Mouse (Mus musculus) midbrain, postnatal 0 days (tissue): Measurements from ENCODE around the gene Pdgfd. TPM values are rescaled to one million over a fixed set of nuclear protein-coding genes. Genes with fewer than 3 reads are reported as not detected.
A peak's percentile ranks its signal among the peaks of the same experiment; 100 is the strongest.
"Not testable (repeated sequence)": the region's sequence is repeated elsewhere in the genome, so short reads cannot be mapped to it uniquely, and the experiment has no call there.

ENCODE experiments used
- ATAC-seq: fragments of 200-750 bp; cut with Nextera tagmentation; 2 replicates; pipeline ENCODE4 v1.8.0; 2017; ENCODE audit warnings: moderate number of reproducible peaks, mild to moderate bottlenecking, moderate TSS enrichment, moderate library complexity; ENCODE audit not compliant: low FRiP score
- DNase-seq: peaks from one replicate; pipeline ENCODE4 v3.0.0-alpha.2; 2015; ENCODE audit warnings: low spot score
- H3K27ac ChIP-seq: fragments of 300-500 bp; sonication (generic); 2 replicates; pipeline ENCODE4 v1.5.1; 2014; ENCODE audit warnings: low read depth, mild to moderate bottlenecking, low read length, mixed read lengths
- H3K27me3 ChIP-seq: fragments of 300-500 bp; sonication (generic); 2 replicates; pipeline ENCODE4 v1.6.1; 2014; ENCODE audit warnings: low read length, control low read depth, mixed read lengths; ENCODE audit not compliant: insufficient read depth
- H3K36me3 ChIP-seq: fragments of 300-500 bp; sonication (generic); 2 replicates; pipeline ENCODE4 v1.6.1; 2014; ENCODE audit warnings: low read length, control low read depth, mixed read lengths; ENCODE audit not compliant: insufficient read depth
- H3K4me1 ChIP-seq: fragments of 300-500 bp; sonication (generic); 2 replicates; pipeline ENCODE4 v1.6.1; 2014; ENCODE audit warnings: mild to moderate bottlenecking, control low read depth, antibody characterized with exemption, low read length, mixed read lengths; ENCODE audit not compliant: insufficient read depth
- H3K4me2 ChIP-seq: fragments of 300-500 bp; sonication (generic); 2 replicates; pipeline ENCODE4 v1.6.1; 2014; ENCODE audit warnings: low read depth, mild to moderate bottlenecking, low read length, mixed read lengths; ENCODE audit not compliant: poor library complexity, severe bottlenecking
- H3K4me3 ChIP-seq: fragments of 300-500 bp; sonication (generic); 2 replicates; pipeline ENCODE4 v1.5.1; 2014; ENCODE audit warnings: low read depth, mild to moderate bottlenecking, low read length, moderate library complexity
- H3K9ac ChIP-seq: fragments of 300-500 bp; sonication (generic); replicated peaks from 2 replicates; pipeline ENCODE4 v1.6.1; 2014; ENCODE audit warnings: mild to moderate bottlenecking, low read length, moderate library complexity, mixed read lengths; ENCODE audit not compliant: poor library complexity, severe bottlenecking
- H3K9me3 ChIP-seq: fragments of 300-500 bp; sonication (generic); 2 replicates; pipeline ENCODE4 v1.6.1; 2016; ENCODE audit warnings: low read length, control low read depth
- CTCF ChIP-seq: IDR thresholded peaks from 2 replicates; pipeline ENCODE4 v1.5.1; 2016; ENCODE audit warnings: antibody characterized with exemption, mild to moderate bottlenecking
- WGBS: fragments of 180-500 bp; shearing (Covaris S2); extraction: QIAGEN DNeasy Blood & Tissue Kit; methylation state at CpG from one replicate; pipeline ENCODE4 v1.1.7; 2014; 5-methylcytosine and 5-hydroxymethylcytosine counted together
- polyA plus RNA-seq: library from polyadenylated mRNA; unstranded; fragments of >200 nt; fragmentation: Nextera tagmentation; extraction: Ambion mirVana; gene quantifications from 2 replicates; pipeline ENCODE4 v1.2.1, GENCODE M21; 2015
- total RNA-seq: library from RNA; depleted of rRNA; stranded (reverse); fragments of >200 nt; gene quantifications from 2 replicates; pipeline ENCODE4 v1.2.3, GENCODE M21; 2014

Gene Pdgfd
- total and polyA plus RNA-seq, 2 experiments from 2014 or later, result 3.0 to 6.7 TPM

DNA sequence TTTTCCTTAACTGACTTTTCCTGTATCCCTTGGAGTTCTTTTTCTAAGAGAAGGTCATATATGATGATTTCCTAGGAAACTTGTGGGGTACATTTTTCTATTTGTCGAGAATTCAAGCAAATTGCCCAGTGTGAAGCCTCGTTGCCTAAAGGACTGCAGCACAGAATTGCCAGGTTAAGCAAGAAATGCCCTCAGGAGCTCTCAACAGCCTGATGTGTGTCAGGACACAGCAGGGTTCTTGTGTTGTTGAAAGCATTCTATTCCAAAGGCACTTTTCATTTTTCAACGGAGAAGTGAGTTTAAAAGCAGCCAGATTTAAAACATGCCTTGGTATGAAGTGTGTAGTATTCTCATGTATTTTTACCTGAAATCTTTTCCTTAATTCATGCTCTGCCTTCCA, 19.6 kb downstream of the Pdgfd start:
- TF ChIP-seq CTCF, result no peak
- no peak overlapping the region for H3K9ac ChIP-seq
- no peak overlapping the region for H3K27ac ChIP-seq
- no peaks in the 10 kb centered on the region for H3K4me1 ChIP-seq
- no peak overlapping the region for H3K4me2 ChIP-seq
- 24% methylated on average over 3 of the region's 3 CpGs for WGBS
- no peaks in the 10 kb centered on the region for H3K36me3 ChIP-seq
- ATAC-seq (no peak), DNase-seq (peak; percentile 12)
- H3K27me3 ChIP-seq, result no peaks in the 10 kb centered on the region
- H3K9me3 ChIP-seq, result no peaks in the 10 kb centered on the region
- H3K4me3 ChIP-seq, result no peak overlapping the region

DNA sequence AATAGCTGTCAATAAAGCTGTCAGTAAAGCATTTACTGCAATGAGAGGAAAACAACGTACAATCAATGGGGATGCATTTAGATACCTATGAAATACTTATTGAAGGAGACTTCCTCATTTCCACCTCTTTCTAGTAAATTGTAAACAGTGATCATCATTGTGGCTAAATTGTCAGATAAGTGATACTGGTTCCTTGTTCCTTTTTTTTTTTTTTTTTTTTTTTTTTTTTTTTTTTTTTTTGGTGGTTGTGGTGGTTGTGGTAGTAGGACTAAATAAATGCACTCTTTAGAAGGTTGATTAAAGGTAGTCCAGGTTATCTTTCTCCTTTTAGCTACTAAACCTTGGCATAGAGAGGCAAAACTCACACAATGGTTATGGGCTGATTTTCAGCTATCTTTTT, 25.0 kb downstream of the Pdgfd start:
- H3K9me3 ChIP-seq, result no peaks in the 10 kb centered on the region
- ATAC-seq (no peak), DNase-seq (no peak)
- H3K27ac ChIP-seq, result no peak overlapping the region
- WGBS, result 56% methylated on average over 1 of the region's 1 CpGs
- H3K36me3 ChIP-seq, result no peaks in the 10 kb centered on the region
- no peak for TF ChIP-seq CTCF
- no peaks in the 10 kb centered on the region for H3K4me1 ChIP-seq
- H3K27me3 ChIP-seq, result no peaks in the 10 kb centered on the region
- no peak overlapping the region for H3K9ac ChIP-seq
- H3K4me2 ChIP-seq, result no peak overlapping the region
- H3K4me3 ChIP-seq, result no peak overlapping the region

DNA sequence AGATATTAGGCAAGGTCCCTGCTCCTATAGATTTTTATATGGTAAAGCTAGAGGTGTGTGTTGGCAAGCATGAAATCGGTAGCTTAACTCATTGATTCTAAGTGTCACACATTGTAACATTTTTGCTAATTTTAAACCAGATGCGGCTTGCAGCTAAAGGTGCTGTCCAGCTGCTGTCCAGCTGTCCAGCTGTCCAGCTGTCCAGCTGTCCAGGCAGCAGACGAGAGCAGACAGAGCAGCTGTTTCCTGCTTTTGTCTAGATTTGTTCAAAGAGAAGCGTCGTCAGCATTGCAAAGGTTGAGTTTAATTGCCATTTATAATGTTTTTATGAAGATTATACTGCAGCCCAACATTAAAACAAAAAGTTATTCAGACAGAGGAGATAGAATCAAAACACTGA, 44.5 kb downstream of the Pdgfd start:
- H3K4me1 ChIP-seq, result no peaks in the 10 kb centered on the region

DNA sequence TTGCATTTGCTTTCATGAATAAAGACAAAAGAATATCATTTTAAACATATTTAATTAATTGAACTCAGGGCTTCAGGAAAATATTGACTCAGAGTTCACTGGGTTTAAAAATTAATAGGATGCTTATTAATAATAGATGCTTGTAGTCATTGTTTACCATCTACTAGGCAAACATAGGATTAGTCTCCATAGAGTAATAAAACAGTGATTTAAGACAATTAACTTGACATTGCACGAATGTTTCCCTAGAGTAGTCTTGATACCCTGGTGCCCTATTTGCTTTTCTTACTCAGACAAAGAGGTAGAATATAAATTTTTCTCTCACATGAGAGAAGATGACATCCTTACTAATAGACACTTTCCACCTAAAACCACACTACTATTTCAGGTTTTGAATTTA, 49.1 kb downstream of the Pdgfd start:
- DNase-seq, result no peak
- Histone ChIP-seq H3K4me1 (no peaks in the 10 kb centered on the region), H3K36me3 (no peaks in the 10 kb centered on the region), H3K27ac (no peak overlapping the region), H3K27me3 (no peaks in the 10 kb centered on the region), H3K9ac (no peak overlapping the region), H3K4me2 (no peak overlapping the region), H3K9me3 (no peaks in the 10 kb centered on the region), H3K4me3 (no peak overlapping the region)
- TF ChIP-seq CTCF, result no peak
- 56% methylated on average over 1 of the region's 1 CpGs for WGBS
- ATAC-seq, result no peak

More for the DNA sequence above, 44.5 kb downstream of the Pdgfd start:
- Histone ChIP-seq H3K27ac (no peak overlapping the region), H3K36me3 (no peaks in the 10 kb centered on the region), H3K27me3 (no peaks in the 10 kb centered on the region), H3K4me3 (no peak overlapping the region), H3K9me3 (no peaks in the 10 kb centered on the region), H3K9ac (no peak overlapping the region), H3K4me2 (no peak overlapping the region)
- ATAC-seq (no peak), DNase-seq (no peak)
- no peak for TF ChIP-seq CTCF
- 74% methylated on average over 5 of the region's 5 CpGs for WGBS

DNA sequence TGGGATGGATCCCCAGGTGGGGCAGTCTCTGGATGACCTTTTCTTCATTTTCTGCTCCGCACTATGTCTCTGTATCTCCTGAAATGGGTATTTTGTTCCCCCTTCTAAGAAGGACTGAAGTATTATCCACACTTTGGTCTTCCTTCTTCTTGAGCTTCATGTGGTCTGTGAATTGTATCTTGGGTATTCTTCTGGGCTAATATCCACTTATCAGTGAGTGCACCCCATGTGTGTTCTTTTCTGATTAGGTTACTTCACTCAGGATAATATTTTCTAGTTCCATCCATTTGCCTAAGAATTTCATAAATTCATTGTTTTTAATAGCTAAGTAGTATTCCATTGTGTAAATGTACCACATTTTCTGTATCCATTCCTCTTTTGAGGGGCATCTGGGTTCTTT, 67.6 kb downstream of the Pdgfd start:
- not testable (repeated sequence) for ATAC-seq, H3K36me3 ChIP-seq, DNase-seq, H3K4me3 ChIP-seq, H3K9me3 ChIP-seq, H3K4me2 ChIP-seq, H3K9ac ChIP-seq, H3K27me3 ChIP-seq, H3K27ac ChIP-seq, H3K4me1 ChIP-seq
- 95% methylated on average over 1 of the region's 1 CpGs for WGBS

DNA sequence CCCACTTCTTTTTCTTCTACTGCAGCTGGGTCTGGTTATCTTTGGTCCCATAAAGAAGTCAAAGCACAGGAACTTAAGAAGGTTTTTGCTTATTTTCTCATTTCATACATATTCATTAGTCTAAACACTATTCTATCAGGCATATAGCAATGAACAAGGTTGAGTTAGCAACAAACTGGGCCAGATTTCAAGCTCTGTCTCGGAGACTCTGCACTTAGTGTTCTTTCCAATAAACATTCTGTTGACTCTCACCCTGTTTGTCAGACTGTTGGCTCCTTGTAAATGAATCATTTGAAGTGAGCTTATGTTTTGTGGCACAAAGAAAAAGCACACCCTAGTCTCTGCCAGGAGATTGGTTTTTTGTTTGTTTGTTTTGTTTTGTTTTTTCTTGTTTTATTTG, 81.9 kb downstream of the Pdgfd start:
- 53% methylated on average over 1 of the region's 1 CpGs for WGBS
- no peaks in the 10 kb centered on the region for H3K4me1 ChIP-seq

DNA sequence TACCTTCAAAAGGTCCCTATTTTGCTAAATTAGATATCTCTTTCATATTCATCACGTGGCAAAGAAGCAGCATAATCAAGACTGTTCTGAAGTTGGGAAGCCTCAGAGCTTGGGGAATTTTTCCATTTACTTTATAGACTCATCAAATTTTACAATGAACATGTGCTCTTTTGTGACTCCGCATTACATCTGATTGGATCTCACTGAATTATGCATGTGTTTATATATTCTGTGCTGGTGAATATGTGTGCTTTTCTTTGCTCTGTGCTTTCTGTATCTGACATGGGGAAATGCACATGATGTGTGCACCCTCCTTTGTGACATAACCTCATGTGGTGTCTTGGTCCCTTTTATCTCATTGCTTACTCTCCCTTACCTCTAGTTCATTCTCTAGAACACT, 83.6 kb downstream of the Pdgfd start:
- H3K4me1 ChIP-seq, result no peaks in the 10 kb centered on the region
- DNase-seq (no peak), ATAC-seq (no peak)
- no peak overlapping the region for H3K4me2 ChIP-seq
- WGBS, result 59% methylated on average over 2 of the region's 2 CpGs
- no peak overlapping the region for H3K4me3 ChIP-seq
- no peak overlapping the region for H3K9ac ChIP-seq
- TF ChIP-seq CTCF, result no peak
- no peaks in the 10 kb centered on the region for H3K27me3 ChIP-seq
- H3K27ac ChIP-seq, result no peak overlapping the region
- no peaks in the 10 kb centered on the region for H3K9me3 ChIP-seq
- H3K36me3 ChIP-seq, result no peaks in the 10 kb centered on the region

More for the DNA sequence above, 81.9 kb downstream of the Pdgfd start:
- no peak for TF ChIP-seq CTCF
- DNase-seq, result peak; percentile 60
- H3K9me3 ChIP-seq, result no peaks in the 10 kb centered on the region
- H3K36me3 ChIP-seq, result no peaks in the 10 kb centered on the region
- no peak overlapping the region for H3K27ac ChIP-seq
- no peak overlapping the region for H3K9ac ChIP-seq
- no peak overlapping the region for H3K4me3 ChIP-seq
- no peak; the same call in 1 of the 2 replicates for ATAC-seq
- H3K27me3 ChIP-seq, result no peaks in the 10 kb centered on the region
- no peak overlapping the region for H3K4me2 ChIP-seq
